Mouse (Mus musculus) thymus, adult 2 months (tissue): ENCODE results near the gene Hist1h1b. TPM values are rescaled to one million over a fixed set of nuclear protein-coding genes. Genes with fewer than 3 reads are reported as not detected.
"Not testable (repeated sequence)": the region's sequence is repeated elsewhere in the genome, so short reads cannot be mapped to it uniquely, and the experiment has no call there.

Experiments used
- DNase-seq: peaks from one replicate; pipeline ENCODE4 v3.0.0; 2021
- H3K27ac ChIP-seq: fragments of 200-500 bp; 2 replicates; pipeline ENCODE4 v1.5.1; 2012; ENCODE audit warnings: low read length, control low read depth; ENCODE audit not compliant: control insufficient read depth, insufficient read depth
- H3K27me3 ChIP-seq: fragments of 200-500 bp; 2 replicates; pipeline ENCODE4 v1.6.1; 2012; ENCODE audit warnings: mild to moderate bottlenecking, low read length, moderate library complexity, mixed read lengths; ENCODE audit not compliant: control insufficient read depth, insufficient read depth
- H3K36me3 ChIP-seq: fragments of 200-500 bp; 2 replicates; pipeline ENCODE4 v1.6.1; 2012; ENCODE audit warnings: mild to moderate bottlenecking, low read length, moderate library complexity; ENCODE audit not compliant: control insufficient read depth, insufficient read depth
- H3K4me1 ChIP-seq: fragments of 200-500 bp; replicated peaks from 2 replicates; pipeline ENCODE4 v1.6.1; 2012; ENCODE audit warnings: low read length; ENCODE audit not compliant: control insufficient read depth, insufficient read depth
- H3K4me3 ChIP-seq: fragments of 200-500 bp; 2 replicates; pipeline ENCODE4 v1.5.1; 2012; ENCODE audit warnings: mild to moderate bottlenecking, low read length, control low read depth, moderate library complexity; ENCODE audit not compliant: control insufficient read depth, insufficient read depth
- CTCF ChIP-seq: fragments of 200-500 bp; IDR thresholded peaks from 2 replicates; pipeline ENCODE4 v1.5.1; 2012; ENCODE audit warnings: mild to moderate bottlenecking, control low read depth, low read length, moderate library complexity, borderline replicate concordance; ENCODE audit not compliant: control insufficient read depth, poor library complexity, insufficient read depth; ENCODE audit errors: extremely low read depth
- POLR2A ChIP-seq: fragments of 200-500 bp; IDR thresholded peaks from 2 replicates; pipeline ENCODE4 v1.6.1; 2012; ENCODE audit warnings: mild to moderate bottlenecking, low read length, control low read depth, moderate library complexity; ENCODE audit not compliant: control insufficient read depth, poor library complexity, insufficient read depth; ENCODE audit errors: extremely low read depth
- WGBS: fragments of 180-500 bp; shearing (Covaris S2); methylation state at CpG from one replicate; pipeline ENCODE4 v1.1.7; 2018; 5-methylcytosine and 5-hydroxymethylcytosine counted together
- polyA plus RNA-seq: library from polyadenylated mRNA; depleted of rRNA; stranded (reverse); fragments of >200 nt; gene quantifications from 2 replicates; pipeline ENCODE4 v1.2.3, GENCODE M21; 2012

Hist1h1b gene
- polyA plus RNA-seq, 1 experiment: 22.4 TPM

DNA sequence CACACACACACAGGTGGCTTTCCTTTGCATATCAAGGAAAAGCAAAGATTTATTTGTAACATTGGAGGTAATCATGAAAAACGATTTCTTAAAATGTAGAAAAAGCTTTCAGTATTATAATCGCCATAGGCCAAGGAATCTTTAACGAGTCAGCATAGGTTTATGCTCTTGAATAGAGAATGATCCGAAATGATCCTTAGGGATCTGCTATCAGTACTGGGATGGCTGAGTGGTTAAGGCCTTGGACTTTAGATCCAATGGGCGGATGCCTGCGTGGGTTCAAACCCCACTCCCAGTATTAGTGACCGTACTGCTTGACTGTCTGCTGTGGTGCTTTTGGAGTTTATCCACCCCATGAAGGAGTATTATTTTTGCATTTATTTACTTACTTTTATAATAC, 15.2 kb upstream of the Hist1h1b start:
- no peak overlapping the region for H3K4me3 ChIP-seq
- DNase-seq: no peak
- no peak for TF ChIP-seq POLR2A
- no peaks in the 10 kb centered on the region for H3K27me3 ChIP-seq
- WGBS: 95% methylated on average over 7 of the region's 7 CpGs
- H3K4me1 ChIP-seq: no peaks in the 10 kb centered on the region
- H3K27ac ChIP-seq: no peak overlapping the region
- no peaks in the 10 kb centered on the region for H3K36me3 ChIP-seq

DNA sequence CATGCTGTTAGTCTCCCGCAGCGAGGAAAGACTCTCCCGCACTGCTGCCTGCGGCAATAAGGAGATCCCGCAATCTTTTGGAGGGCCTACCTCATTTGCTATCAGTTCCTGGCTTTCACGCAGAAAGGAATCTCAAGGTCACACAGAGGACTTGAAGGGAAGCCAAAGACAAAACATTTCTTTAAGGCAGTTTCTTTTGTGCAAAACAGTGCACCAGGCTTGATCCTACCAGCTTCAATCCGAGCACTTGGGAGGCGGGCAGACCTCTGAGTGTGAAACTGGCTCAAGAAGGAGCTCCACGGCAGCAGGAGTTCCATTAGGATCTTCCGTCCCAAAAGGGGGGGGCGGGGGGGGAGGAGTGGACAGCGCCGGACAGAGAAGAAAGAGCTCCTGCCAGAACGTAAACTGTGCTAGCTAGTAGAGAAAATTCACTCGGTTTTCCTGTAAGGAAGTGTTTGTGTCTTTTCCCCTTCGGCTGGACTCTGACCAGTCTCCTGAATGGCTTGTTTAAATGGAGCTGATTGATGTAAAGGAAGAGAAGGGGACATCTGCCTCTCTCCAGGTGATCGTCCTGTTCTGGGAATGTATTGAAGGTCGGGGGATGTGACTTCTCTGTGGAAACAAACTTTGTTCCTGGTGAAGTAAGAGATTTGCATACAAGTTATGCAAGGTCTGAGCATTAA, 10.3 kb upstream of the Hist1h1b start:
- no peak for DNase-seq
- TF ChIP-seq POLR2A (no peak), CTCF (no peak)

DNA sequence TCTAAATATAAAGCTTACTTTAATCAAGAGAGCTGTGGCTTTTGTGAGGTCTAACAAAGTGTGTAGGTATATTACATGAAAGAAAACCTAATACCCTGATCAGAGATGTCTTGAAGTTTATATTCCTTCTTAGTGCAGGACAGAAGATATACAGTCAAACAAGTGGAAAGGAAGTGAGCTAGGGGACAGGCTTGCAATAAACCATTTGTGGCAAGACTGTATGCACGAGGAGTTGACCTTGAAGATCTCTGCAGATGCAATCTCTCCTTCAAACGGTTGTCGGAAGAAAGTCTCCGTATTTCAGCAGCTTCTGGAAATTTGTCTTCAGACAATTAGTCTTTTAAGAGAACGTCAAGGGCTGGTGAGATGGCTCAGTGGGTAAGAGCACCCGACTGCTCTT, 9.5 kb upstream of the Hist1h1b start:
- Histone ChIP-seq H3K4me3 (no peak overlapping the region), H3K4me1 (no peaks in the 10 kb centered on the region), H3K27ac (no peak overlapping the region), H3K27me3 (no peaks in the 10 kb centered on the region), H3K36me3 (no peaks in the 10 kb centered on the region)
- no peak for DNase-seq
- TF ChIP-seq POLR2A (no peak), CTCF (no peak)
- WGBS: 62% methylated on average over 6 of the region's 6 CpGs

More for the DNA sequence above, 10.3 kb upstream of the Hist1h1b start:
- H3K27me3 ChIP-seq: no peaks in the 10 kb centered on the region
- H3K4me1 ChIP-seq: no peaks in the 10 kb centered on the region
- no peaks in the 10 kb centered on the region for H3K36me3 ChIP-seq
- no peak overlapping the region for H3K4me3 ChIP-seq
- 73% methylated on average over 18 of the region's 18 CpGs for WGBS
- no peak overlapping the region for H3K27ac ChIP-seq

DNA sequence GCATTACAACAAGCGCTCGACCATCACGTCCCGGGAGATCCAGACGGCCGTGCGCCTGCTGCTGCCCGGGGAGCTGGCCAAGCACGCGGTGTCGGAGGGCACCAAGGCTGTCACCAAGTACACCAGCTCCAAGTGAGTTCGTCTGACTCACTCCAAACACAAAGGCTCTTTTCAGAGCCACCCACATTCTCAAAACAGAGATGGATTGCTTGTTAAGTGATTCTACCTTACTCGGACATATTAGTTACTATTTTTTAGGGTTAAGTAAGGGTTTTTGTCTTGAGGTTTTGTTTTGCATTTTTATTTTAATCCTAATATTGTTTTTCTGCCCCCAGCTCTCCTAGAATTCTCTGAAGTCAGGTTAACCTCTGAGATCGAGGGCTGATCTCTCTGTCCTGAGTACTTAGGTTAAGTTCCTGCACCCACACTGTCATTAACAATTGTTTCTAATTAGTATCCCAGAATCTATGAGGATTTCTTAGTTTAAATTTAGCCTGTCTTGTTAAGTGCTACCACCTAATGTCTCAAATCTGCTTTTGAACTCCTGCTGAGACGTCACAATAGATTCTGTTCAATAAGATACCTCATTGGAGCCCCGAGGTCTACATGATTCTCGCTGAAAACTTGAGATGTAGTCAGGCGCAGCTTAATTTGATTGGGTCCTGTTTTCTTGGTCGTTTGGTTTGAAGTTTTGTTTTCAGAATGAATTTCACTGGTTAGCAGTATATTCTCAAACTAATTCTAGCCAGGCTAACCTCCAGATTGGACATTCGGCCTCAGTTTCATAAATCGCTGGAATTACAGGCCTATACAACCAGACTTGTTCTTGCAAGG, 7.6 kb upstream of the Hist1h1b start:
- DNase-seq: no peak
- H3K27me3 ChIP-seq: no peaks in the 10 kb centered on the region
- no peaks in the 10 kb centered on the region for H3K36me3 ChIP-seq
- peaks cover 5% of the 10 kb centered on the region for H3K4me1 ChIP-seq
- H3K4me3 ChIP-seq: 0 out of 2 replicates have a peak overlapping the region, but pooled peaks have one; percentile 27
- 32% methylated on average over 15 of the region's 21 CpGs for WGBS
- peak overlapping the region; percentile 57 for H3K27ac ChIP-seq
- no peak for TF ChIP-seq POLR2A
- TF ChIP-seq CTCF: no peak

DNA sequence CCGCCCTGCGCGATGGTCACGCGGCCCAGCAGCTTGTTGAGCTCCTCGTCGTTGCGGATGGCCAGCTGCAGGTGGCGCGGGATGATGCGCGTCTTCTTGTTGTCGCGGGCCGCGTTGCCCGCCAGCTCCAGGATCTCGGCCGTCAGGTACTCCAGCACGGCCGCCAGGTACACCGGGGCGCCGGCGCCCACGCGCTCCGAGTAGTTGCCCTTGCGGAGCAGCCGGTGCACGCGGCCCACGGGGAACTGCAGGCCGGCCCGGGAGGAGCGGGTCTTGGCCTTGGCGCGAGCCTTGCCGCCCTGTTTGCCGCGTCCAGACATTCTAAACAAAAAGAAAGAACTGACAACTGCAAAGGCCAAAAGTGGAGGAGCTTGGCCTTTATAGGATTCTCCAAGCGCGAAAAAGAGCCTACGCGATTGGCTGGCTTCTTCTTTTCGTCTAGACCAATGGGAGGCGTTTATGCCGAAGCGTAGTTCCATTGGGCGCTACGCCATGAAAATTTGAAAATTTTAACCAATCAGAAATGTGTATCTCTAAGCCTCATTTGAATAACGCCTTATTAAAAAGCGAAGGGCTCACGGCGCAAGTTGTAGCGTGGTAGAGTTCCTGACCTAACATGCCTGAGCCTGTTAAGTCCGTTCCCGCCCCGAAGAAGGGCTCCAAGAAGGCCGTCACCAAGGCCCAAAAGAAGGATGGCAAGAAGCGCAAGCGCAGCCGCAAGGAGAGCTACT, 6.6 kb upstream of the Hist1h1b start, which contains the start of the genes Hist1h2an and Hist1h2bp:
Gene Hist1h2an, minus strand, starts transcription at position 320 of the 731 bp plus-strand sequence.
Gene Hist1h2bp, plus strand, starts transcription at position 563 of the 731 bp plus-strand sequence.
- H3K4me1 ChIP-seq, H3K36me3 ChIP-seq, H3K27me3 ChIP-seq: not testable (repeated sequence)
- Histone ChIP-seq H3K27ac (peak within 1 kb of the TSS; percentile 89), H3K4me3 (peak within 1 kb of the TSS; percentile 55)
- WGBS: under 1% methylated on average over 42 of the region's 63 CpGs
- peak; percentile 83 for DNase-seq

DNA sequence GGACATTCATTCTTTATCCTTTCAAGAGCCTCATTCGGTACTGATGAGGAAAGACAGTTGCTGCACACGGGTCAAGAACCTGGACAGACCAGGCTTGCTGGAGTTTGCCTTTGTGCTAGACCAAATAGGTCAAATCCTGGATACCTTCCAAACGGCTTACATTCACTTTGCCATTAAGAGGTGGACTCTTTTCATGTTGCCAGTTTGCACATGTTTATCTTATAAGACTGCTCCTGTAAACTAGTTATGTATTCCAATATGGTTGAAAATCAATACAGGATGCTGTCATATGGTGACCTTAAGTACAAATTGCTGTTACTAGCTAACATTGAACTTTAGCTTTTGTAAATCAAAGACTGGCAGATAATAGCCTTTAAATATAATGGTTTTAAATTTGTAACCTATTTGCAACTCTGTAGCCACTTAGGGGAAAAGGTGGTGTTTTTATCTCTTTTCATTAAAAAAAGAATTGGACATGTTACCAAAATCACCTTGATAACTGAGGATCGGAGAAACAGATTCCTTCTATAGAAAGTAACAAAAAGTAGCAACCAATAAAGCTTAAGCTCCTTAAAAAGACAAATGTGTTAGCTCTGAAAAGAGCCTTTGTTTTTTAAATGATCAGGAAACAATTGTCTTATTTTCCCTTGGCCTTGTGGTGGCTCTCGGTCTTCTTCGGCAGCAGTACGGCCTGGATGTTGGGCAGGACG, 5.9 kb upstream of the Hist1h1b start:
- no peak for DNase-seq

More for the DNA sequence above, 5.9 kb upstream of the Hist1h1b start:
- Histone ChIP-seq H3K4me1 (peaks cover 8% of the 10 kb centered on the region), H3K36me3 (no peaks in the 10 kb centered on the region), H3K27ac (peak overlapping the region; percentile 89), H3K27me3 (no peaks in the 10 kb centered on the region), H3K4me3 (peak overlapping the region; percentile 47)
- WGBS: 20% methylated on average over 8 of the region's 8 CpGs
- TF ChIP-seq CTCF (no peak), POLR2A (no peak)
